Mouse (Mus musculus): ENCODE measurements around the gene Cacna1e. TPM values are rescaled to one million over a fixed set of nuclear protein-coding genes. Genes with fewer than 3 reads are reported as not detected.

Cacna1e gene
- polyA plus RNA-seq, 1 experiment from 2014 or later = 1.8 TPM

GRCm38 (mm10) chr1:154603781-154604180 lies 280.5 kb downstream of the Cacna1e start:
- no peaks in the 10 kb centered on the region for H3K9me3 ChIP-seq
- no peaks in the 10 kb centered on the region for H3K27me3 ChIP-seq
- no peak overlapping the region for H3K9ac ChIP-seq
- no peak for ATAC-seq (ENCODE audit: insufficient number of reproducible peaks, insufficient read depth, low FRiP score, low TSS enrichment, low read depth)
- H3K27ac ChIP-seq = no peak overlapping the region
- H3K4me3 ChIP-seq = no peak overlapping the region
- no peak overlapping the region for H3K4me2 ChIP-seq
- no peaks in the 10 kb centered on the region for H3K4me1 ChIP-seq
- H3K36me3 ChIP-seq = no peaks in the 10 kb centered on the region

DNA sequence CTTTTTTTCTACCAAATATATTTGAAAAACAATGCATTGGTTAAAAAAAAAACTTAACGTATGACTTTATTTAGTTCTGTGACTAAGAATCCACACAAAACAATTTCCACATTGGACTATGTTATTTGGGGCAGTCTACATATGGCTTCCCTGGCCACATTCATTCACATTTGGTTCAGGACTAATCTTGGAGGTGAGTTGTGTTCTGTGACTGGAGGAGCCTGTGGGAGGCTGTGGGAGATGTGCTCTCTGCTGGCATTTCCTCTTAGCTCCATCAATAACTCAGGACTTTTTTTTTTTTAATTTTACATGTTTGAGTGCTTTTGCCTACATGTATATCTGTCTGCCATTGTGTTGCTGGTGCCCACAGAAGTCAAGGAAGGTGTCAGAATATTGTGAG lies 281.8 kb downstream of the Cacna1e start:
- Histone ChIP-seq H3K27me3 (no peaks in the 10 kb centered on the region), H3K36me3 (no peaks in the 10 kb centered on the region), H3K4me2 (no peak overlapping the region), H3K4me3 (no peak overlapping the region), H3K9me3 (no peaks in the 10 kb centered on the region), H3K9ac (no peak overlapping the region), H3K27ac (no peak overlapping the region), H3K4me1 (no peaks in the 10 kb centered on the region)
- ATAC-seq (ENCODE audit: insufficient number of reproducible peaks, insufficient read depth, low FRiP score, low TSS enrichment, low read depth) = no peak
- WGBS = 83% methylated on average over 1 of the region's 1 CpGs

DNA sequence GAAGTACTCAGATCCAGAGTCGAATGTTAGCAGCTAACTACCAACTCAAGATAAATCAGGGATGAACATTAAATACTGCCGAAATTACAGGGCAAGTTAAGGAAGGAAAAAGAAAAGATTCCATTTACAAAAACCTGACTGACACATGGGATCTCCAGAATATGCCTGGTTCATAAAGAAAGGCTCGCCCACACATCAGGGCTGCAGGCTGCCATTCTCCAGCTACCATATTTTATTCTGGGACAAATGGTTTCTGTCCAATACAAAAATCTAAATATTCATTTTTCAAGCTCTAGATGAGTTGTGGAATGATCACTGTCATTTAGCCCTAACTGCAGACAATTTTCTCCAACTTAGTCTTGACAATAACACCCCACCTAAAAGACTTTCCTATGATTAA lies 301.8 kb downstream of the Cacna1e start:
- WGBS = 85% methylated on average over 3 of the region's 3 CpGs
- Histone ChIP-seq H3K4me3 (no peak overlapping the region), H3K4me2 (no peak overlapping the region), H3K4me1 (no peaks in the 10 kb centered on the region), H3K9me3 (no peaks in the 10 kb centered on the region), H3K9ac (no peak overlapping the region), H3K27ac (no peak overlapping the region), H3K36me3 (no peaks in the 10 kb centered on the region), H3K27me3 (no peaks in the 10 kb centered on the region)
- no peak for ATAC-seq (ENCODE audit: insufficient number of reproducible peaks, insufficient read depth, low FRiP score, low TSS enrichment, low read depth)

- Histone ChIP-seq H3K27ac (no peak overlapping the region), H3K9me3 (no peaks in the 10 kb centered on the region), H3K36me3 (no peaks in the 10 kb centered on the region), H3K4me2 (no peak overlapping the region), H3K9ac (no peak overlapping the region), H3K27me3 (no peaks in the 10 kb centered on the region), H3K4me3 (no peak overlapping the region), H3K4me1 (no peaks in the 10 kb centered on the region)
- no peak for ATAC-seq (ENCODE audit: insufficient number of reproducible peaks, insufficient read depth, low FRiP score, low TSS enrichment, low read depth)
- 74% methylated on average over 2 of the region's 2 CpGs for WGBS
Measured at GRCm38 (mm10) chr1:154579929-154580328, 304.4 kb downstream of the Cacna1e start.

DNA sequence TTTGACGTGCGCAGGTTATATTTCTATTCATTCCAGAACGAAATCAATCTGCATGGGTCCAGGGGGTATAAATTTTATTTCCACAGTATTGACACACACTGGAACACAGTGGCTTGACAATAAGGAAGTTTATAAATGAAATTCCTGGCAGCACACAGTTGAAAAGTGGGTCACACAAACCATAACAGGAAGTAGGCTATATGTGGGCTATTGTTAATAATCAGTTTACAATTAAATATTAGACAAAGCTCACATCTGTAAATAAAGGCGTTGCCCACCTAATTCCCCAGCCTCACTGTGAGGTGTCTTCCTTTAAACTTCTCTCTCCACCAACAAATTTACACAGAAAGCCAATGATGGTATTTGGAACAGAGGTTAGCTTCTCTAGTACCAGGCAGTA lies 305.6 kb downstream of the Cacna1e start:
- H3K4me1 ChIP-seq = no peaks in the 10 kb centered on the region
- no peak overlapping the region for H3K4me3 ChIP-seq
- no peak overlapping the region for H3K9ac ChIP-seq
- H3K27ac ChIP-seq = no peak overlapping the region
- 82% methylated on average over 4 of the region's 4 CpGs for WGBS
- H3K9me3 ChIP-seq = no peaks in the 10 kb centered on the region
- ATAC-seq (ENCODE audit: insufficient number of reproducible peaks, insufficient read depth, low FRiP score, low TSS enrichment, low read depth) = no peak
- H3K4me2 ChIP-seq = no peak overlapping the region
- H3K27me3 ChIP-seq = no peaks in the 10 kb centered on the region
- no peaks in the 10 kb centered on the region for H3K36me3 ChIP-seq

DNA sequence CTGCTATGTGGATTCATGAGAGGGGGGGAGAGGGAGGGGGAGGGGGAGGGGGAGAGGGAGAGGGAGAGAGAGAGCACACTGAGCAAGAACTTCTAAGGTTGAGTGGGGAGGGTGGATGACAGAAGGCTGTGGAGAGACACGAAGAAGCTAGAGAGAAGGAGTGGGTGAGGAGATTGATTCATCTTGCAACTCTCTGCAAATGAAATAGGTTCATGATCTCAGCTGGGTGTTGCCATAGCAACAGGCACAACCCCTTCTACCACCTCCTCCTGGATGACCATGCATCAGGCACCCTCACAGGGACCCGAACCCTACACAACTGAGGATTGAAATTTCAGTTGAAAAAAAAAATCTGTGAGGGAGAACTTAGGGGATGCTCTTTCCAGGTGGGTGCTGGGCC lies 307.9 kb downstream of the Cacna1e start:
- Histone ChIP-seq H3K36me3 (no peaks in the 10 kb centered on the region), H3K27me3 (no peaks in the 10 kb centered on the region; the same call in 1 of the 2 replicates), H3K4me2 (no peak overlapping the region), H3K4me3 (no peak overlapping the region), H3K4me1 (no peaks in the 10 kb centered on the region), H3K9me3 (no peaks in the 10 kb centered on the region), H3K27ac (no peak overlapping the region), H3K9ac (no peak overlapping the region)
- ATAC-seq (ENCODE audit: insufficient number of reproducible peaks, insufficient read depth, low FRiP score, low TSS enrichment, low read depth) = no peak
- WGBS = 81% methylated on average over 2 of the region's 2 CpGs

GRCm38 (mm10) chr1:154566026-154566425 lies 318.3 kb downstream of the Cacna1e start:
- H3K4me2 ChIP-seq = no peak overlapping the region
- no peak overlapping the region for H3K9ac ChIP-seq
- no peaks in the 10 kb centered on the region for H3K4me1 ChIP-seq
- no peaks in the 10 kb centered on the region for H3K9me3 ChIP-seq
- H3K36me3 ChIP-seq = no peaks in the 10 kb centered on the region
- no peaks in the 10 kb centered on the region for H3K27me3 ChIP-seq
- no peak for ATAC-seq (ENCODE audit: insufficient number of reproducible peaks, insufficient read depth, low FRiP score, low TSS enrichment, low read depth)
- 85% methylated on average over 6 of the region's 6 CpGs for WGBS
- no peak overlapping the region for H3K4me3 ChIP-seq
- no peak overlapping the region for H3K27ac ChIP-seq

DNA sequence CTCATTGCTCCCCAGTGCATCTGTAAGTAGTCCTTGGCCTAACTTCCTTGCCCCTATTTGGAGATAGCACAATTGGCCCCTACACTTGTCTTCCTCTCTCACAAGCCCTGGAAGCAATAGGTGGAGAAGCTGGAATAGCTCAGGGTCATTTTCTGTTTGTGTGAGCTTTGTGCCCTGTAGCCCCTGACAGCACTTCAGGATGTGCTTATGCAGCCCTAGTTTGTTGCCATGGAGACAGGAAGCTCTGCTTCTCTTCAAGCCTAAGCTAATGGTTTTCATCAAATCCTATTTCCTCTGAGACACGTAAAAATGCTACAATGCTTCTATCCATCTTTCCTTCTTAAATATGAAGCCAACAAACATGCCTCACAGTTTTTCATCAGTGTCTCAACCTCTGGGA lies 328.5 kb downstream of the Cacna1e start:
- Histone ChIP-seq H3K27me3 (no peaks in the 10 kb centered on the region), H3K4me2 (no peak overlapping the region), H3K4me1 (peaks cover 8% of the 10 kb centered on the region; the same call in 1 of the 2 replicates), H3K4me3 (no peak overlapping the region), H3K27ac (no peak overlapping the region), H3K9me3 (no peaks in the 10 kb centered on the region), H3K36me3 (no peaks in the 10 kb centered on the region), H3K9ac (no peak overlapping the region)
- ATAC-seq (ENCODE audit: insufficient number of reproducible peaks, insufficient read depth, low FRiP score, low TSS enrichment, low read depth) = no peak
- WGBS = 18% methylated on average over 1 of the region's 1 CpGs

DNA sequence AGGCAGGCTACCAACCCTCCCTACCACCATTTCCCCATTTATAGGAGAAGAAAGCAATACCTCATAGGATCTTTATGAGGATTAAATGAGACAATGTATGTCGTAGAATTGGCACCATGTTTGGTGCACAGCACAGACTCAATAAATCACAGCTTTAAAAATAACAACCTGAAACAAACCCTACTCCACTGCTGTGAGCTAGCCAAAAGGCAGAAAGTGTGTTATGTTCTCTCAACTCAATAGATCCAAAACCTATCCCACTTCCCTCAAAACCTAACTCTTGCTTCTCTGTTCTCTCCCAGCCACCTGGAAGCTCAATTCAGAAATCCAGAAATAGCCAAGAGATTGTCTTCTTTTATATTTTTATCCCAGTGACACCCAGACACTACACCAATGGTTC lies 331.2 kb downstream of the Cacna1e start:
- ATAC-seq (ENCODE audit: insufficient number of reproducible peaks, insufficient read depth, low FRiP score, low TSS enrichment, low read depth) = no peak
- Histone ChIP-seq H3K4me2 (no peak overlapping the region), H3K4me3 (no peak overlapping the region), H3K27ac (no peak overlapping the region), H3K9ac (no peak overlapping the region), H3K9me3 (no peaks in the 10 kb centered on the region), H3K4me1 (peaks cover 8% of the 10 kb centered on the region; the same call in 1 of the 2 replicates), H3K27me3 (no peaks in the 10 kb centered on the region), H3K36me3 (no peaks in the 10 kb centered on the region)
- WGBS = 87% methylated on average over 1 of the region's 1 CpGs

- H3K27ac ChIP-seq = no peak overlapping the region
- no peaks in the 10 kb centered on the region for H3K36me3 ChIP-seq
- ATAC-seq (ENCODE audit: insufficient number of reproducible peaks, insufficient read depth, low FRiP score, low TSS enrichment, low read depth) = no peak
- H3K9ac ChIP-seq = no peak overlapping the region
- no peak overlapping the region for H3K4me2 ChIP-seq
- H3K4me1 ChIP-seq = peaks cover 10% of the 10 kb centered on the region; the same call in 1 of the 2 replicates
- H3K4me3 ChIP-seq = no peak overlapping the region
- H3K27me3 ChIP-seq = no peaks in the 10 kb centered on the region
- no peaks in the 10 kb centered on the region for H3K9me3 ChIP-seq
Measured at GRCm38 (mm10) chr1:154537445-154537844, 346.9 kb downstream of the Cacna1e start.

GRCm38 (mm10) chr1:154536763-154537162 lies 347.5 kb downstream of the Cacna1e start:
- H3K27ac ChIP-seq = no peak overlapping the region
- ATAC-seq (ENCODE audit: insufficient number of reproducible peaks, insufficient read depth, low FRiP score, low TSS enrichment, low read depth) = no peak
- peaks cover 10% of the 10 kb centered on the region; the same call in 1 of the 2 replicates for H3K4me1 ChIP-seq
- WGBS = 60% methylated on average over 2 of the region's 2 CpGs
- H3K9me3 ChIP-seq = no peaks in the 10 kb centered on the region
- no peaks in the 10 kb centered on the region for H3K27me3 ChIP-seq
- no peaks in the 10 kb centered on the region for H3K36me3 ChIP-seq
- no peak overlapping the region for H3K4me2 ChIP-seq
- H3K4me3 ChIP-seq = no peak overlapping the region
- H3K9ac ChIP-seq = no peak overlapping the region

GRCm38 (mm10) chr1:154532987-154533940 lies 351.0 kb downstream of the Cacna1e start:
- no peak overlapping the region for H3K4me2 ChIP-seq
- 53% methylated on average over 11 of the region's 11 CpGs for WGBS
- H3K9ac ChIP-seq = no peak overlapping the region
- H3K27ac ChIP-seq = no peak overlapping the region
- H3K4me1 ChIP-seq = peaks cover 10% of the 10 kb centered on the region; the same call in 1 of the 2 replicates
- no peaks in the 10 kb centered on the region for H3K36me3 ChIP-seq
- H3K9me3 ChIP-seq = no peaks in the 10 kb centered on the region
- no peak overlapping the region for H3K4me3 ChIP-seq
- H3K27me3 ChIP-seq = no peaks in the 10 kb centered on the region
- ATAC-seq (ENCODE audit: insufficient number of reproducible peaks, insufficient read depth, low FRiP score, low TSS enrichment, low read depth) = no peak

Measured in embryonic facial prominence, embryonic 13.5 days (tissue).